Mouse (Mus musculus) lung, adult 18-20 months (tissue): ENCODE data around the gene Tmem167.
A peak's percentile ranks its signal among the peaks of the same experiment; 100 is the strongest.
"Not testable (repeated sequence)": the region's sequence is repeated elsewhere in the genome, so short reads cannot be mapped to it uniquely, and the experiment has no call there.

Experiments used
- DNase-seq, 2 experiments: peaks; one replicate each; pipeline ENCODE4 v3.0.0; 2022; ENCODE audit warnings: mixed read lengths in 2 of 2

Gene Tmem167

GRCm38 (mm10) chr13:90088962-90089824 lies at the start of gene Tmem167, which contains the start of gene Xrcc4:
Gene Tmem167 (plus strand): TSS chr13:90089123.
Gene Xrcc4 (minus strand): TSS chr13:90089608.
- DNase-seq, result peak; percentile 98

- DNase-seq, result no peak
These were observed 49.3 kb upstream of the Tmem167 start for GRCm38 (mm10) chr13:90039613-90040012.

GRCm38 (mm10) chr13:90051735-90052134 lies 37.2 kb upstream of the Tmem167 start:
- no peak for DNase-seq

- DNase-seq, result no peak
These were observed 36.5 kb upstream of the Tmem167 start for GRCm38 (mm10) chr13:90052408-90052807.

GRCm38 (mm10) chr13:90061877-90062276 lies 27.0 kb upstream of the Tmem167 start:
- DNase-seq, result no peak

GRCm38 (mm10) chr13:90089825-90090183 lies 881 bp downstream of the Tmem167 start:
- DNase-seq, result no peak

GRCm38 (mm10) chr13:90101514-90101913 lies 12.6 kb downstream of the Tmem167 start:
- no peak for DNase-seq

GRCm38 (mm10) chr13:90106139-90106538 lies 17.2 kb downstream of the Tmem167 start:
- DNase-seq, result no peak

GRCm38 (mm10) chr13:90108746-90109145 lies 19.8 kb downstream of the Tmem167 start:
- DNase-seq, result not testable (repeated sequence)

- DNase-seq, result no peak
These were observed 22.8 kb downstream of the Tmem167 start for GRCm38 (mm10) chr13:90111681-90112080.

- DNase-seq, result no peak
These were observed 47.4 kb downstream of the Tmem167 start for GRCm38 (mm10) chr13:90136156-90136910.

GRCm38 (mm10) chr13:90141681-90142080 lies 52.8 kb downstream of the Tmem167 start:
- DNase-seq, result no peak

GRCm38 (mm10) chr13:90143245-90143644 lies 54.3 kb downstream of the Tmem167 start:
- no peak for DNase-seq

- no peak for DNase-seq
These were observed 63.0 kb downstream of the Tmem167 start for GRCm38 (mm10) chr13:90151881-90152280.

- no peak for DNase-seq
These were observed 63.8 kb downstream of the Tmem167 start for GRCm38 (mm10) chr13:90152536-90153273.

GRCm38 (mm10) chr13:90164147-90164546 lies 75.2 kb downstream of the Tmem167 start:
- no peak for DNase-seq

GRCm38 (mm10) chr13:90167044-90167443 lies 78.1 kb downstream of the Tmem167 start:
- no peak for DNase-seq

- DNase-seq, result no peak
These were observed 81.3 kb downstream of the Tmem167 start for GRCm38 (mm10) chr13:90170100-90170781.

- no peak for DNase-seq
These were observed 81.9 kb downstream of the Tmem167 start for GRCm38 (mm10) chr13:90170782-90171179.

- DNase-seq, result no peak
These were observed 82.5 kb downstream of the Tmem167 start for GRCm38 (mm10) chr13:90171390-90171789.

- no peak for DNase-seq
These were observed 86.7 kb downstream of the Tmem167 start for GRCm38 (mm10) chr13:90175662-90176061.

GRCm38 (mm10) chr13:90182262-90182661 lies 93.3 kb downstream of the Tmem167 start:
- DNase-seq, result no peak

GRCm38 (mm10) chr13:90183536-90183935 lies 94.6 kb downstream of the Tmem167 start:
- no peak for DNase-seq
